Comparison of ENCODE assay signal across 13 mouse cellular contexts in the genomic region with DNA sequence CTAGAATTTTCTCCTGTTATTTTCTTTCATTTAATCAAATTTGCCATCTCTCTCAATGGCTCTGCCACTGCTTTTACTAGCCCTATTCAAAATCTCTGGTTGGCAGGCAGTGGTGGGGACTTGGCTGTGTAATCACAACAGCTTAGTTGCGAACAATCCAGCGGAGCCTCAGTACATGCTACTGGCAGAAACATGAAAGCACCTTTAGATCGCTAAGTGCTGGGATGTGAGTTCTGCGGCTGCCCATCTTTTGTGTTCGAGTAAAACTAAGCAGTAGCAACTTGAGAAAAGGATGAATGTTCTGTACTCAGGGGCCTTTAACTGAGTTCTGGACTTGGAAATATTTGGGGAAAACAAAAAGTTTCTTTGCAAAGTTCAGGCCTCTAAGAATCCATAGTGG.
"Had no signal": no experiment of that assay in that cellular context is flagged by ENCODE, and none has a peak within 500 bp of the region (broad histone marks: within the 10 kb centered on the region; RNA-seq: fewer than 3 reads in every experiment).

No protein-coding gene starts in this region.

- H3K36me3 ChIP-seq: kidney, embryonic 15.5 days; limb, embryonic 10.5 days; liver, embryonic 15.5 days; stomach, embryonic 15.5 days had no signal

- H3K9ac ChIP-seq: kidney, embryonic 15.5 days; liver, embryonic 15.5 days; stomach, embryonic 15.5 days had no signal

- ATAC-seq: lung, postnatal 0 days had no signal

- H3K4me3 ChIP-seq: kidney, embryonic 15.5 days; limb, embryonic 10.5 days; liver, embryonic 15.5 days; stomach, embryonic 15.5 days had no signal

- H3K27ac ChIP-seq: kidney, embryonic 15.5 days; limb, embryonic 10.5 days; liver, embryonic 15.5 days; stomach, embryonic 15.5 days had no signal

- H3K4me2 ChIP-seq: kidney, embryonic 15.5 days; liver, embryonic 11.5 days; liver, embryonic 15.5 days; stomach, embryonic 15.5 days had no signal

- H3K9me3 ChIP-seq: kidney, embryonic 15.5 days; limb, embryonic 10.5 days; liver, embryonic 15.5 days; stomach, embryonic 15.5 days had no signal

- DNase-seq: kidney, adult 2 months; kidney, postnatal 14 days; layer of hippocampus, postnatal 36 days; lung, adult 2 months; lung, postnatal 36 days; thymus, adult 2 months; thymus, postnatal 25 days had no signal

- H3K4me1 ChIP-seq: kidney, embryonic 15.5 days; limb, embryonic 10.5 days; liver, embryonic 15.5 days; stomach, embryonic 15.5 days had no signal

- H3K27me3 ChIP-seq: kidney, embryonic 15.5 days; liver, embryonic 15.5 days; stomach, embryonic 15.5 days had no signal
